Mouse (Mus musculus) splenic B cell, adult 2 months (primary cell): ENCODE data around the gene Rbm15.

ENCODE experiments used
- DNase-seq: peaks from one replicate; pipeline ENCODE4 v3.0.0-alpha.2; 2011; ENCODE audit warnings: low read depth, low spot score
- H3K27me3 ChIP-seq: 2 replicates; pipeline ENCODE4 v1.6.1; 2012; ENCODE audit warnings: mild to moderate bottlenecking, low read length, moderate library complexity, mixed read lengths; ENCODE audit not compliant: control insufficient read depth, poor library complexity, insufficient read depth, severe bottlenecking
- H3K36me3 ChIP-seq: 2 replicates; pipeline ENCODE4 v1.6.1; 2012; ENCODE audit warnings: mild to moderate bottlenecking, low read length, moderate library complexity, mixed read lengths; ENCODE audit not compliant: control insufficient read depth, poor library complexity, insufficient read depth, severe bottlenecking

Rbm15 gene

GRCm38 (mm10) chr3:107333381-107334201 lies at the start of gene Rbm15:
Rbm15 (minus strand) TSS chr3:107333673.
- Histone ChIP-seq H3K27me3 (no peaks in the 10 kb centered on the region), H3K36me3 (no peaks in the 10 kb centered on the region; the same call in 1 of the 2 replicates)
- peak; percentile 100 for DNase-seq

- no peaks in the 10 kb centered on the region for H3K27me3 ChIP-seq
- H3K36me3 ChIP-seq = no peaks in the 10 kb centered on the region
- DNase-seq = peak; percentile 68
Observed at GRCm38 (mm10) chr3:107379422-107379821, 45.9 kb upstream of the Rbm15 start.

- DNase-seq = no peak
- Histone ChIP-seq H3K36me3 (no peaks in the 10 kb centered on the region), H3K27me3 (no peaks in the 10 kb centered on the region)
Observed at GRCm38 (mm10) chr3:107378626-107379025, 45.2 kb upstream of the Rbm15 start.

- Histone ChIP-seq H3K27me3 (no peaks in the 10 kb centered on the region), H3K36me3 (no peaks in the 10 kb centered on the region)
- no peak for DNase-seq
Observed at GRCm38 (mm10) chr3:107374948-107375664, 41.6 kb upstream of the Rbm15 start.

- Histone ChIP-seq H3K27me3 (no peaks in the 10 kb centered on the region), H3K36me3 (no peaks in the 10 kb centered on the region)
- DNase-seq = no peak
Observed at GRCm38 (mm10) chr3:107369156-107369555, 35.7 kb upstream of the Rbm15 start.

GRCm38 (mm10) chr3:107367938-107368599 lies 34.6 kb upstream of the Rbm15 start:
- DNase-seq = no peak
- Histone ChIP-seq H3K27me3 (no peaks in the 10 kb centered on the region), H3K36me3 (no peaks in the 10 kb centered on the region)

- Histone ChIP-seq H3K27me3 (no peaks in the 10 kb centered on the region), H3K36me3 (no peaks in the 10 kb centered on the region)
- DNase-seq = no peak
Observed at GRCm38 (mm10) chr3:107365341-107365740, 31.9 kb upstream of the Rbm15 start.

- Histone ChIP-seq H3K36me3 (no peaks in the 10 kb centered on the region), H3K27me3 (no peaks in the 10 kb centered on the region)
- DNase-seq = no peak
Observed at GRCm38 (mm10) chr3:107363391-107363790, 29.9 kb upstream of the Rbm15 start.

GRCm38 (mm10) chr3:107360341-107360740 lies 26.9 kb upstream of the Rbm15 start:
- Histone ChIP-seq H3K27me3 (no peaks in the 10 kb centered on the region), H3K36me3 (no peaks in the 10 kb centered on the region)
- DNase-seq = no peak

- H3K36me3 ChIP-seq = no peaks in the 10 kb centered on the region
- DNase-seq = no peak
- H3K27me3 ChIP-seq = no peaks in the 10 kb centered on the region
Observed at GRCm38 (mm10) chr3:107357700-107358234, 24.3 kb upstream of the Rbm15 start.

- peak; percentile 69 for DNase-seq
- Histone ChIP-seq H3K36me3 (no peaks in the 10 kb centered on the region), H3K27me3 (no peaks in the 10 kb centered on the region)
Observed at GRCm38 (mm10) chr3:107356964-107357441, 23.5 kb upstream of the Rbm15 start.

- no peaks in the 10 kb centered on the region for H3K27me3 ChIP-seq
- no peak for DNase-seq
- H3K36me3 ChIP-seq = no peaks in the 10 kb centered on the region
Observed at GRCm38 (mm10) chr3:107355618-107356260, 22.3 kb upstream of the Rbm15 start.

GRCm38 (mm10) chr3:107351706-107352105 lies 18.2 kb upstream of the Rbm15 start:
- DNase-seq = no peak
- Histone ChIP-seq H3K36me3 (no peaks in the 10 kb centered on the region), H3K27me3 (no peaks in the 10 kb centered on the region)

- Histone ChIP-seq H3K36me3 (no peaks in the 10 kb centered on the region), H3K27me3 (no peaks in the 10 kb centered on the region)
- DNase-seq = no peak
Observed at GRCm38 (mm10) chr3:107349006-107349405, 15.5 kb upstream of the Rbm15 start.
